Mouse (Mus musculus) kidney, embryonic 15.5 days (tissue): ENCODE measurements around the gene Hoxa9. TPM values are rescaled to one million over a fixed set of nuclear protein-coding genes. Genes with fewer than 3 reads are reported as not detected.
A peak's percentile ranks its signal among the peaks of the same experiment; 100 is the strongest.

Source experiments
- ATAC-seq: fragments of 200-750 bp; cut with Nextera tagmentation; replicated peaks from 2 replicates; pipeline ENCODE4 v1.8.0; 2017; ENCODE audit warnings: moderate TSS enrichment; ENCODE audit not compliant: low FRiP score
- H3K27ac ChIP-seq: fragments of 300-500 bp; sonication (generic); 2 replicates; pipeline ENCODE4 v1.5.1; 2015; ENCODE audit warnings: mild to moderate bottlenecking, inconsistent platforms
- H3K27me3 ChIP-seq: fragments of 300-500 bp; sonication (generic); 2 replicates; pipeline ENCODE4 v1.6.1; 2015; ENCODE audit warnings: inconsistent platforms
- H3K36me3 ChIP-seq: fragments of 300-500 bp; sonication (generic); 2 replicates; pipeline ENCODE4 v1.6.1; 2015; ENCODE audit warnings: inconsistent platforms
- H3K4me1 ChIP-seq: fragments of 300-500 bp; sonication (generic); 2 replicates; pipeline ENCODE4 v1.6.1; 2015; ENCODE audit warnings: inconsistent platforms
- H3K4me2 ChIP-seq: fragments of 300-500 bp; sonication (generic); 2 replicates; pipeline ENCODE4 v1.6.1; 2015; ENCODE audit warnings: moderate library complexity, mild to moderate bottlenecking, inconsistent platforms
- H3K4me3 ChIP-seq: fragments of 300-500 bp; sonication (generic); replicated peaks from 2 replicates; pipeline ENCODE4 v1.5.1; 2015; ENCODE audit warnings: mild to moderate bottlenecking, inconsistent platforms
- H3K9ac ChIP-seq: fragments of 300-500 bp; sonication (generic); 2 replicates; pipeline ENCODE4 v1.6.1; 2015; ENCODE audit warnings: mild to moderate bottlenecking, inconsistent platforms
- H3K9me3 ChIP-seq: fragments of 300-500 bp; sonication (generic); replicated peaks from 2 replicates; pipeline ENCODE4 v1.6.1; 2016; ENCODE audit warnings: inconsistent platforms
- WGBS: fragments of 180-500 bp; shearing (Covaris S2); methylation state at CpG from one replicate; pipeline ENCODE4 v1.1.7; 2015; ENCODE audit warnings: mixed read lengths; 5-methylcytosine and 5-hydroxymethylcytosine counted together
- polyA plus RNA-seq: library from polyadenylated mRNA; unstranded; fragments of >200 nt; fragmentation: Nextera tagmentation; extraction: Ambion mirVana; gene quantifications from 2 replicates; pipeline ENCODE4 v1.2.1, GENCODE M21; 2015

Hoxa9 gene
- polyA plus RNA-seq, 1 experiment from 2014 or later, result 53.4 TPM

GRCm38 (mm10) chr6:52215771-52216535, 14.9 kb downstream of the Hoxa9 start:
- H3K9ac ChIP-seq, result peak overlapping the region; percentile 78
- 1% methylated on average over 30 of the region's 30 CpGs for WGBS
- peaks cover 61% of the 10 kb centered on the region for H3K4me1 ChIP-seq
- H3K27ac ChIP-seq, result peak overlapping the region; percentile 99
- peak overlapping the region; percentile 92 for H3K4me2 ChIP-seq
- H3K36me3 ChIP-seq, result no peaks in the 10 kb centered on the region
- H3K27me3 ChIP-seq, result peaks cover 15% of the 10 kb centered on the region; the same call in 1 of the 2 replicates
- H3K9me3 ChIP-seq, result no peaks in the 10 kb centered on the region
- no peak for ATAC-seq
- peak overlapping the region; percentile 67 for H3K4me3 ChIP-seq

GRCm38 (mm10) chr6:52215070-52215469, 15.8 kb downstream of the Hoxa9 start:
- H3K9me3 ChIP-seq, result no peaks in the 10 kb centered on the region
- no peaks in the 10 kb centered on the region for H3K36me3 ChIP-seq
- peaks cover 15% of the 10 kb centered on the region; the same call in 1 of the 2 replicates for H3K27me3 ChIP-seq
- H3K9ac ChIP-seq, result peak overlapping the region; percentile 78; the same call in 1 of the 2 replicates
- H3K4me2 ChIP-seq, result peak overlapping the region; percentile 92
- H3K27ac ChIP-seq, result peak overlapping the region; percentile 99; the same call in 1 of the 2 replicates
- peak overlapping the region; percentile 67 for H3K4me3 ChIP-seq
- ATAC-seq, result no peak
- 36% methylated on average over 3 of the region's 3 CpGs for WGBS
- peaks cover 65% of the 10 kb centered on the region for H3K4me1 ChIP-seq

DNA sequence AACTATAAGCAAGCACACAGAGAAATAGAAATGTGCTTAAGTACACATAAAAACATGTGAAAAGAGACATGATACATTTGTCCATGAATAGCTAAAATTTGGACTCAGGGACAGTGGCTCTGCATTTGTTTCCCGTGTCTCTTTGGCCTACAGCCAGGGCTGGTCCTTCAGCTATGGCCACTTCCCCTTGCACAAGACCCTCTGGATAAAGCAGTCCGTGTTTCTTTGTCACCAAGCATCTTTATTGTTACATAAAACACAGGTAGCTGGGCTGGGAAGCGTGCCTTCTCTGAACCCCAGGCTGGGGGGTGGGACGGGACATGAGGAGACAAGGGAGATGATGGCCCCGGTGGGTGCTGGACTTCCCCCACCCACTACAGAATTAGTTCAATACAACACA, 16.6 kb downstream of the Hoxa9 start:
- Histone ChIP-seq H3K9ac (0 out of 2 replicates have a peak overlapping the region, but pooled peaks have one; percentile 4), H3K4me1 (peaks cover 66% of the 10 kb centered on the region), H3K36me3 (no peaks in the 10 kb centered on the region), H3K4me2 (peak overlapping the region; percentile 92), H3K27ac (peak overlapping the region; percentile 99), H3K4me3 (peak overlapping the region; percentile 69), H3K9me3 (no peaks in the 10 kb centered on the region), H3K27me3 (peaks cover 15% of the 10 kb centered on the region; the same call in 1 of the 2 replicates)
- no peak for ATAC-seq
- WGBS, result 18% methylated on average over 5 of the region's 5 CpGs

- peaks cover 15% of the 10 kb centered on the region; the same call in 1 of the 2 replicates for H3K27me3 ChIP-seq
- peak within 1 kb of the TSS; percentile 85 for H3K9ac ChIP-seq
- peak within 1 kb of the TSS; percentile 92 for H3K4me2 ChIP-seq
- no peaks in the 10 kb centered on the region for H3K36me3 ChIP-seq
- peaks cover 66% of the 10 kb centered on the region for H3K4me1 ChIP-seq
- peak within 1 kb of the TSS; percentile 99 for H3K27ac ChIP-seq
- peak within 1 kb of the TSS; percentile 69 for H3K4me3 ChIP-seq
- 3% methylated on average over 38 of the region's 38 CpGs for WGBS
- H3K9me3 ChIP-seq, result no peaks in the 10 kb centered on the region
- ATAC-seq, result peak; percentile 52
Measured at GRCm38 (mm10) chr6:52213119-52213986, 17.5 kb downstream of the Hoxa9 start, which contains the start of the genes Hoxa3 and Gm28308. Hoxa3 (minus strand) TSS chr6:52213336. Gm28308 (minus strand) TSS chr6:52213339.

GRCm38 (mm10) chr6:52212556-52213118, 18.3 kb downstream of the Hoxa9 start:
- Histone ChIP-seq H3K4me3 (peak overlapping the region; percentile 69), H3K27me3 (peaks cover 15% of the 10 kb centered on the region; the same call in 1 of the 2 replicates), H3K36me3 (no peaks in the 10 kb centered on the region), H3K9me3 (no peaks in the 10 kb centered on the region), H3K9ac (peak overlapping the region; percentile 85), H3K4me2 (peak overlapping the region; percentile 92), H3K27ac (peak overlapping the region; percentile 99), H3K4me1 (peaks cover 66% of the 10 kb centered on the region)
- WGBS, result under 1% methylated on average over 22 of the region's 22 CpGs
- ATAC-seq, result 0 out of 2 replicates have a peak, but pooled peaks have one; percentile 12

DNA sequence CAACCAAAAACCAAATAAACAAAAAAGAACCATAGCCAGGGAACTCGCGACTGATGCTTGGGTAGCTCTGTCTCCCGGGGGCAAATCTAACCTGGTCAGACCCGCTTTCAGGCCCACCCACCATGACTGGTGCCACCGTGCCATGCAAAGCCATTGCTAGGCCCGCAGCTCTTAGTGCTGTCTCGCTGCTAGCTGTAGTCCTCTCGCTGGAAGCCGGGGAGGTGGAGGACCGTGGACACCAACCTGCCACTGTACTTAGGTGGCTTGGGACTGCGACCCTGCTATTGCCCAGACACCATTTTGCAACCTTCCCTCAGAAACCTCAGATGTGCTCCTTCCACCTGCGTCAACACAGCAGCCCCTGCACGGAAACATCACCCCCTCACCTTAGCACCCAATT, 18.9 kb downstream of the Hoxa9 start:
- peaks cover 13% of the 10 kb centered on the region; the same call in 1 of the 2 replicates for H3K27me3 ChIP-seq
- no peak for ATAC-seq

GRCm38 (mm10) chr6:52211170-52211935, 19.5 kb downstream of the Hoxa9 start:
- peak; percentile 40 for ATAC-seq
- Histone ChIP-seq H3K9ac (peak overlapping the region; percentile 85), H3K4me2 (peak overlapping the region; percentile 92), H3K4me3 (peak overlapping the region; percentile 69), H3K27me3 (peaks cover 13% of the 10 kb centered on the region; the same call in 1 of the 2 replicates), H3K9me3 (no peaks in the 10 kb centered on the region), H3K4me1 (peaks cover 75% of the 10 kb centered on the region), H3K36me3 (0 out of 2 replicates have a peak, but pooled peaks cover 3% of the 10 kb centered on the region), H3K27ac (peak overlapping the region; percentile 99)
- under 1% methylated on average over 37 of the region's 37 CpGs for WGBS

More for the DNA sequence above, 18.9 kb downstream of the Hoxa9 start:
- peak overlapping the region; percentile 85 for H3K9ac ChIP-seq
- peak overlapping the region; percentile 69 for H3K4me3 ChIP-seq
- WGBS, result under 1% methylated on average over 13 of the region's 13 CpGs
- H3K4me2 ChIP-seq, result peak overlapping the region; percentile 92
- peak overlapping the region; percentile 99 for H3K27ac ChIP-seq
- no peaks in the 10 kb centered on the region for H3K36me3 ChIP-seq
- H3K4me1 ChIP-seq, result peaks cover 70% of the 10 kb centered on the region
- H3K9me3 ChIP-seq, result no peaks in the 10 kb centered on the region

DNA sequence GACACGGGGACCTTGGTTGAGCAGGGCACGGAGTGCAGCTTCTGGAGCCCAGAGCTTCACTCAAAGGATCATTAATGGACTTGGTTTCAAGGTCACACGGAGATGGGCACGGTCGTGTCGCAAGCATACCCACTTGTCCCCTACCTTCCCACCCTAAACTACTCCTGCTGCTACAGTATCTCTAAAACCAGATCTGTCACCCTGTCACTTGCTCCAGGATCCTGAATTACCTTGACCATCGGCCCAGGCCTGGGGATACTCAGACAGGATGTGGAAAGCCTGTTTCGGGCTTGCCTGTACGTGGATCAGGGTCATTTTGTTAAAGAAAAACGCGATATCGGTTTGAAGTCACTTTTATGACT, 21.2 kb downstream of the Hoxa9 start:
- no peaks in the 10 kb centered on the region for H3K9me3 ChIP-seq
- peaks cover 75% of the 10 kb centered on the region for H3K4me1 ChIP-seq
- peak overlapping the region; percentile 90 for H3K27ac ChIP-seq
- WGBS, result 5% methylated on average over 12 of the region's 12 CpGs
- H3K36me3 ChIP-seq, result peaks cover 20% of the 10 kb centered on the region
- H3K27me3 ChIP-seq, result peaks cover 4% of the 10 kb centered on the region; the same call in 1 of the 2 replicates
- ATAC-seq, result no peak
- peak overlapping the region; percentile 92 for H3K4me2 ChIP-seq
- H3K4me3 ChIP-seq, result peak overlapping the region; percentile 69
- peak overlapping the region; percentile 62 for H3K9ac ChIP-seq

DNA sequence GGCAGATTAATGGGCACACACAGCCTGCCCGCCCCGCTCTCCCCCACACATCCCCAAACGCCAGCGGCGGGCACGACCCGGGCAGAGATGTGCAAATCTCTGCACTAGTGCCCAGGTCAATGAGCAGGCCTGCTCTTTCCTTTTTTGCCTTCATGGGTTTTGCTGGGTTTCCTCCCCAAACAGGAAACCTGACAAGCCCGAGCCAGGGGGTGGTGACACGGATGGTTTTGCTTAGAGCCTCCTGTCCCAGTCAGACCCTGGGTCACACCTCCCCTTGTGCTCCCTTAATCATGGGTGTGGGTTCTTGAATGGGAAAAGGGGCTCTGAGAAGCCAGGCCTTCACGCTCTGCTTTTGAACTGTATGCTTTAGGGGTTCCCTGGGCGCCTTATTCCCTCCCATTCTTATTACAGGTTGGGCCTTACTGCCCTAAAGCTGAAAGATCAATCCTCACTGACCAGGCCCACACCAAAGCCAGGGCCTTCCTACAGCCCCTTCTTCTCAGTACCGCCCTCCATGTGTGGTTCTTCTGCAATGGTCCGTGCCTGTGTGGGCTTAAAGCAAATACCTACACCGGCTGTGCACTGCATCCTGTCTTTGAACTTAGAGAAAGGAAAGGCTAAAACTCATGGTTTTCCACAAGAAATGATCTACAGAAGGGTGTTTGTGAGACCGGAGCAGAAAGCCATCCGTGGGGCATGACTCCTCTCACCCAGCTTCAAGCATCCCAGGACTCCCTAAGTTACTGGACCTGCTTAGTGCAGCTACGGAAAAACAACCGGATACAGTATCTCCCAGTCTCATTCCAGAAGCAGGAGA, 21.8 kb downstream of the Hoxa9 start:
- Histone ChIP-seq H3K9me3 (no peaks in the 10 kb centered on the region), H3K4me3 (peak overlapping the region; percentile 69), H3K4me1 (peaks cover 75% of the 10 kb centered on the region), H3K27ac (peak overlapping the region; percentile 90), H3K36me3 (peaks cover 21% of the 10 kb centered on the region), H3K27me3 (peaks cover 4% of the 10 kb centered on the region; the same call in 1 of the 2 replicates), H3K4me2 (peak overlapping the region; percentile 92), H3K9ac (peak overlapping the region; percentile 62)
- 4% methylated on average over 18 of the region's 18 CpGs for WGBS
- ATAC-seq, result peak; percentile 1; the same call in 1 of the 2 replicates
